Mouse (Mus musculus): ENCODE measurements around the gene Fbxo17.
"Not testable (repeated sequence)": the region's sequence is repeated elsewhere in the genome, so short reads cannot be mapped to it uniquely, and the experiment has no call there.

Fbxo17 gene

DNA sequence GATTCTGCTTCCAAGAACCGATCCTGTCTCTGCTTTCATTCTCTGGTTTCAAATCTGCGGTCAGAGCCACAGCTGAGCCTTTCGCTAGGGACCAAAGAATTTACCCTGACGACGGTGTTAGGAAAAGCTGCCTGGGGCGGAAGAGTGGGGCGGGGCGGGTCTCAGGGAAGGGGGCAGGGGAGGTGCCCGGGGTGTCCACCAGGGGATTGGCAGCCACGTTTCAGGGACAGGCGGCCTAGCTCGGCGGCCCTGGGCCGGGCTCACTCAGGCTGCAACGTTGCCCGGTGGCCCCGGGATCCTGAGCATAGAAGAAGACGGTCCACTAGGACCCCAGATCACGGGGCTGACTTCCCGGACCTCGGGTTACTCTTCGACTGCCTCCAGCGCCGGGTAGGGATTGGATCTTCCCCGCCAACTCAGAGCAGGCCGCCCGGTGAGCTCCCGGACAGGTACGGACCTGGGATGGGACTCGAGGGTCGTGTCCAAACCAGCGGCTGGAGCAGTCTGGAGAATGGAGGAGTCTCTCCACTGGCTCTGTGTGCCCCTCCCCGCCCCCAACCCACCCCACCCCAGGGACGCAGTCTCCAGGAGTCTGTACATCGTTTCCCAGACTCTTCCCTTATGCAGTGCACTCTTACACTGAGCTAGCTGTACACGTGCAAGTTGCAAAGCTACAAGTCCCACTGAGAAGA lies at the start of gene Fbxo17:
TSS of gene Fbxo17 (plus strand) at position 215 of the 692 bp plus-strand sequence.
- no peak for ATAC-seq (ENCODE audit: low TSS enrichment)

GRCm38 (mm10) chr7:28671172-28671571 lies 45.4 kb upstream of the Fbxo17 start:
- no peak for ATAC-seq (ENCODE audit: low TSS enrichment)

DNA sequence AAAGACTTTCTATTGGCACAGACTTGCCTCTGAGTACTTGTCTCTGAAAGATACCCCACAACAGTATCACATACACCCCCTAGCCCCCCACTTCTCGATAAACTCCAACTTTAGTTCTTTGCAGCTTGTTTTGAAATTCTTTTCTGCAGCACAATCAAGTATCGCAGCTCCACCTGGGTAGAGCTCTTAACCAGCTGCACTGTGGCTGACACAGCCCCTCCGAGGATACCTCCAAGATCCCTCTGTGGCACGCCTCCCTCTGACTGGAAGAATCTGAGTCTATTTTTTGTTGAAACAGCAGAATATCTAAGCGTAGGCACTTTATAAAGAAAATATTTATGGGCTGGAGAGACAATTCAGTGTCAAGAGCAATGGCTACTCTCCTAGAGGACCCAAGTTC lies 44.3 kb upstream of the Fbxo17 start:
- no peak for ATAC-seq (ENCODE audit: low TSS enrichment)

DNA sequence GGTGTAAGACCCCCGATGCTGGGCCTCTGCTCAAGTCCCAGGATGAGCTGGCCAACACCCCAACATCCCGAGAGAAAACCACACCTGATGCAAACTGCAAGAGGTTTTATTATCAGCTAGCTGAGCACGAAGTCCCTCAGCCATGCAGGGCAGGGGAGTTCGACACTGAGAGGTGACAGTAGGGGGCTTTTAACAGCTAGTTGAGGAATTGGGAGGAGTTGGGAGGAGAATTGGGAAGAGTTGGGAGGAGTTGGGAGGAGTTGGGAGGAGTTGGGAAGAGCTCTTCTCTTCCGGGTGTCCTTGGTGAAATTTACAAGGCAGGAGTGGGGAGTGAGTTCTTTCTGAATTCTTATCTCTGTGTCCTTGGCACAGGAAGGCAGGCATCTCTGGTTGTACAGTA lies 43.8 kb upstream of the Fbxo17 start:
- not testable (repeated sequence) for ATAC-seq (ENCODE audit: low TSS enrichment)

DNA sequence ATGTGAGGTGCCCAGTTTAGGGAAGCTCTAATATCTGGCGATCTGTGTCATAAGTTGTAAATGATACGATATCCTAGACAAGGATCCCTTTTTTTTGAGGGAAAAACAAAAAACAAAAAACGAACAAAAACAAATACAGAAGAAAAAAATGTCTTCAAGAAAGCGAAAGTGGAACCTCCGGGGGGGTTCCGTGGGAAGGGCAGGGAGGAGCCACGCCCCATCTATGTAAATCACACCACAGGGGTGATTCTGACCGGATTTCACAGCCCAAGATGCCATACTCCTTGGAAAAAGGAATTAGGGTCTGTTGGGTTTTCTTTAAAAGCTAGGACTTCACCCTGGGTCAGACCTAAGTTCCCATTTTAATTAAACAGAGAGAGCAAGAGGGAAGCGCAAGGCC lies 41.6 kb upstream of the Fbxo17 start:
- no peak for ATAC-seq (ENCODE audit: low TSS enrichment)

- ATAC-seq (ENCODE audit: low TSS enrichment) = no peak
These were observed 40.9 kb upstream of the Fbxo17 start for GRCm38 (mm10) chr7:28675746-28676145.

DNA sequence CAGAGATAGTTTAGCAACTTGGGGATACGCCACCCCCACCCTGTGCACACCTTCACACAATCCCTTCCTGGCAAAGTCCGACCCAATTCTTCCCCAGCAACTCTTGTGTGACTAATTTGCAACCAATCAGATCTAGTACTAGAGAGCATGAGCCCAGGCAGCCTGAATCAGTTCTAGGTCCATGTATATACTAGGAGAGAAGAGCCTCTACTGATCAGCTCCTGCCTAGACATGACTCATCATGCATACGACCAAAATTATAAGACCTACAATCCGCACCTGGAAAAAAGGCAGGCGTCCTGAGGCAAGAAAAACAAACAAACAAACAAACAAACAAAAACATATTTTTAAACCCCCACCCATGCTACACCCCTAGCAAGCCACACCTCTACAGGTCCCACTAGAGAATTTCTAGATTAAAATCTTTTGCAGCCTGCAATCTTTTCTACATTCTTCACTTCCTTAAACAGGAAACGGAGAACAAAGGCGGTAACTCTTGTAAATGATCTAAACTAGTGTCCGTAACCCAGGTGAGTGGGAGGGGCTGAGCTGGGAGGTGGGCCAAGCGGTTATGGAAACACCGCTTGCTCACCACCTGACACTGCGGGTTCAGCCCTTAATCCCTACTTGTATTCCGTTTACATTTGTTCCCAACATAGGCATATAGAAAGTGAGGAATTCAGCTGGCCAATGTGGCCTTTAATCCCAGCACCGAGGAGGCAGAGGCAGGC lies 39.6 kb upstream of the Fbxo17 start:
- no peak for ATAC-seq (ENCODE audit: low TSS enrichment)

DNA sequence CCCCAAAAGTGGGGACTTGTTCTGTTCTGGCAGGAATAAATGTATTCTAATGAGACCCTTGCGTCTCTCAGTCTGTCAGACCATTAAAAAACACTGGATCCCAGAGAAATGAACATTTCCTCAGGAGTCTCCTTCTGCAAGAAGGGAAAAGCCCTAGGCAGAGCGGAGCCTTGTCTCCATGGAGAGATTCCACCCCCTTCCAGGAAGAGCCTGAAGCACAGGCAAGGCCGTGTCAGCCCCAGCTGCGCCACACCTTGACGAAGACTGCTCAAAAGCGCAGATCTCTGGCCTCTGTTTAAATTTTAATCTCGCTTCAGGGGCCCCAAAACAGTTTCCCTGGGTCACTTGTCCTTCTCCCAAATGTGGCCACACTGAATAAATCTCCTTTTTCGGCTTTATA lies 39.0 kb upstream of the Fbxo17 start:
- no peak for ATAC-seq (ENCODE audit: low TSS enrichment)

DNA sequence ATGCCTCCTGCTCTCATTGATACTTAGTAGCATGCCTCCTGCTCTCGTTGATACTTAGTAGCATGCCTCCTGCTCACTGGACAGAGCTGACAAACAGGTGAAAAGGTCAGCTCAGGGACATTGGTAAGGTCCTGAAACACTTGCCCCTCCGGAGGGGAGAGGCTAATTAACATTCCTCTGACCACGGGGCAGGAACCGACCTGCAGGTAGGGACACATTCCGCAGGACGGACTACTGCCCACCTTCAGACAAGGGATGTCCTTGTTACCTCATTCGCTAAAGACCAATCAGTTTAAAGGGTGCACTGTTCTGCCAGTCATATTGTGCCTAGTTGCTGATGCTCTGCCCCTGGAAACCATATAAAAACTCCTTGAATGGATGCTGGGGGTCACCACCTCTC lies 25.5 kb upstream of the Fbxo17 start:
- ATAC-seq (ENCODE audit: low TSS enrichment) = no peak

DNA sequence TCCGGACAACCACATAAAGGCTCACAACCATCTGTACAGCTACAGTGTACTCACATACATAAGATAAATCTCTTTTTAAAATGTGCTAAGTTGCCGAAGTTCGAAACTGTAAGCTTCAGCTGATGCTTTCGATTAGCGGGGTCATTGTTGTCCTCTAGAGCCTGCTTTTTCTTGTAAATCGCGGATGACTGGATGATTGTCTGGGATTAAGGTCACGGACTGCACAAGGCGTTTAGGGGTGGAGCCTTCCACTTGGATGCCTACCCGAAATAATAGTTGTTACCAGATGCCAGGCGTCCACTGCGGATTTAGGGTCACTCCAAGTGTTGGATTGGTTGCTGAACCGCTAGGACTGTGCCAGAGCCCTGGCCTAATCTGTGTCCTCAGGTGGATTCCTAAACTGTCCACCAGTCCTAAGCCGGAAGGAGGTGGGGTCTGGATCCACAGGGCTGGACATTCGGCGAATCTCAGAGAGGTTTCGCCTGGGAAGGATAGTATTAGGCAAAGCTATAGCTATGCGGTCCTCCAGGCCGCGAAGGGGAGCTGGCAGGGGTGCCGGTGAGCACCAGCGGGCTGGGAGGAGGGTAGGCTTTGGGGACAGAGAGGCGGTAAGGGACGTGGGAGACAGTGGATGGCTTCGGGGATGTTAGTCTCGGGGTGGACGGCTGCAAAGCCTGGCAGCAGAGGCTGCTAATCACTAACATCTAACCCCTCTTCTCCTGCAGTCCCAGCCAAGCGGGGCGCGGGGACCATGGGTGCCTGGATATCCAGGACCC lies 23.9 kb upstream of the Fbxo17 start, which contains the start of gene Fbxo27:
TSS of gene Fbxo27 (plus strand) at position 305 of the 776 bp plus-strand sequence.
- ATAC-seq (ENCODE audit: low TSS enrichment) = peak; percentile 88

GRCm38 (mm10) chr7:28693321-28693966 lies 23.2 kb upstream of the Fbxo17 start:
- peak; percentile 84 for ATAC-seq (ENCODE audit: low TSS enrichment)

- ATAC-seq (ENCODE audit: low TSS enrichment) = no peak
These were observed 22.2 kb upstream of the Fbxo17 start for GRCm38 (mm10) chr7:28694423-28694822.

DNA sequence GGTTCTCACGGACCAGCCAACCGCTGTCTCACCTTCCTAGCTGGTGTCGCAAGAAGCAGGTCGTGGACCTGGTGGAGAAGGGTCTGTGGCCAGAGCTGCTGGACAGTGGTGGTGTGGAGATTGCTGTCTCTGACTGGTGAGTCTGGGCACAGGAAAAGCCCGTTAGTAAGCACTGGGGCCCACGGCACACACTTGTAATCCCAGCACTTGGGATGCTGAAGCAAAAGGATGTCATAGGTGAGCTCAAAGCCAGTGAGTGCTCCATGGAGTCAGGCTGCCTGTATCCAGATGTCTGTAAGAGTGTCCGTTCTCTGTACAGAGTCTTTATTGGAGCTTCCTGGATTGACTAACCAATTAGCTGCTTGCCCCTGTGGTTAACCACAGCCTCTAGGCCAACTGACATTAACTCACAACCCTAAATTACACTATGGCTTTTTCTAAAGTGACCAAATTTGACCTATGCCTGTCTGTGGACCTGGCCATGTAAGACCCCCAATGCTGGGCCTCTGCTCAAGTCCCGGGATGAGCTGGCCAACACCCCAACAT lies 21.6 kb upstream of the Fbxo17 start:
- ATAC-seq (ENCODE audit: low TSS enrichment) = no peak

GRCm38 (mm10) chr7:28697277-28697676 lies 19.3 kb upstream of the Fbxo17 start:
- ATAC-seq (ENCODE audit: low TSS enrichment) = no peak

DNA sequence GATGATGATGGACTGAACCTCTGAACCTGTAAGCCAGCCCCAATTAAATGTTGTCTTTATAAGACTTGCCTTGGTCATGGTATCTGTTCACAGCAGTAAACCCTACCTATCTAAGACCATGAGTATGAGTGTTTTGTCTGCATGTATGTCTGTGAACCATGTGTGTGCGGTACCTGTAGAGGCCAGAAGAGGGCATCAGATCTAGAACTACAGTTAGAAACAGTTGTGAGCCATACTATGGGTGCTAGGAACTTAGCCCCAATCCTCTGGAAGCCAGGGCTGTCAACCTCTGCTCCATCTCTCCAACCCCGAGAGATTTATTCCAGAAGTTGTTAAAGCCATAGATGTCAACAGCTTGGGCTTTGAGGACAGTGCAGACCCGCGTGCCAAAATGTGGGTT lies 16.3 kb upstream of the Fbxo17 start:
- no peak for ATAC-seq (ENCODE audit: low TSS enrichment)

DNA sequence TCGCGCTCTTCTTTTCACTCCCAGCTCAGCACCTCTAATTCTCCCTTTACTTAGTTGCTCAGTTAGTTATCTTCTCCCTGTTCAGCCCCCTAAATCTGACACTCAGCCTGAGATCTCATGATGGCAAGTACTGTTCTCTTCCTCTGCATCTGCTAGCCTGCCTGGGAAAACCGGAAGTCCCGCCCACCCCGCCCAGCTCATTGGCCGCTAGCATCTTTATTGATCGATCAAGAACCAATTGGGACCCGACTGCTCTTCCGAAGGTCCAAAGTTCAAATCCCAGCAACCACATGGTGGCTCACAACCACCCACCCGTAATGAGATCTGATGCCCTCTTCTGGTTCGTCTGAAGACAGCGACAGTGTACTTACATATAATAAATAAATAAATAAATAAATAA lies 15.3 kb upstream of the Fbxo17 start:
- not testable (repeated sequence) for ATAC-seq (ENCODE audit: low TSS enrichment)

DNA sequence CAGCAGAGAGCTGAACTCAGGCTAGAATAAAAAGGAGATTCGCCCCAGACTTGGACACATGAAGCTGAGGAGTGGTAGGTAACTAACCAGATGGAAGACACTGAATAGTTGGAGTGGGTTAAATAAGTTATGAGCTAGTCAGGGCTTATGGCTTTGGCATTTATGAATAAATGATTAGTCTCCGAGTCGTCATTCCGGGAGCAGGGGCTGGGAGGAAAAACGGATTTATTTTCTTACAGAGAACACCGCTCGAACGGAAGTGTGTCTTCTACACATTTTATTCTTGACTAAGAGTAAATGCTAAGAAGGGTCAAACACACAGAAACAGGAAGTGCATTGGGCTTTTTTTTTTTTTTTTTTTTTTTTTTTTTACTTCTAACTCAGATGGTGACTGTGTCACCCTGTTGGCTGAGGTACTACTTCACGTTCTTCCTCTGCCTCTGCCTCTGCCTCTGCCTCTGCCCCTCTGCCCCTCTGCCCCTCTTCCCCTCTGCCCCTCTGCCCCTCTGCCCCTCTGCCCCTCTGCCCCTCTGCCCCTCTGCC lies 13.9 kb upstream of the Fbxo17 start:
- no peak for ATAC-seq (ENCODE audit: low TSS enrichment)

DNA sequence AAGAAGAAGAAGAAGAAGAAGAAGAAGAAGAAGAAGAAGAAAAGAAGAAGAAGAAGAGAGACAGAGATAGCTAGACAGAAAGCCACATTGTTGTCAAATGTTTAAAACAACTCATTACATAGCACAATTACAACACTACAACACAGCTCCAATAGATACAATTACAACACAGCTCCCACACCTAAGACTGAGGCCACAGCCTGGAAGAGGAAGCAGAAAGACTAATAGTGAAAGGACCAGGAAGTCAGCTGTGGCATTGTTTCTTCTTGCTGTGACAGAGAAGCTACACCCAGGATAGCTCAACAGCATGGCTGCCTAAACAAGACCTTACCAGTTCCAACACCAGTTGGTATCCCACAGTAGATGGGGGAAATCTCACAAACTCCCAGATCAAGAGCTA lies 7.2 kb upstream of the Fbxo17 start:
- no peak for ATAC-seq (ENCODE audit: low TSS enrichment)

DNA sequence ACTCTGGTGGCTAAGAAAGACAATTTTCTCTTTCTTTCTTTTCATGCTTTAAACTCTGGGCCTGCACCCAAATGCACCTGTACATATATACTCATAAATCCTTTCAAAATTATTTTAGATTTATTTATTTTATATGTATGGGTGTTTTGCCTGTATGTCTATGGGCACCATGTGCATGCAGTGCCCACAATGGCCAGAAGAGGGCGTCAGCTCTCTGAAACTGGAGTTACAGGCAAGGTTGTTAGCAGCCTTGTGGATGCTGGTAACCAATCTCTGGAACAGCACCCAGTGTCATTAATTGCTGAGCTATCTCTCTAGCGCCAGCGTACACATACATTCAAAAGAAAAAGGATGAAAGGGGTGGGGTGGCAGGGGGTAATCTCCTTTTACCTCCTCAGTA lies 5.6 kb upstream of the Fbxo17 start:
- ATAC-seq (ENCODE audit: low TSS enrichment) = no peak

DNA sequence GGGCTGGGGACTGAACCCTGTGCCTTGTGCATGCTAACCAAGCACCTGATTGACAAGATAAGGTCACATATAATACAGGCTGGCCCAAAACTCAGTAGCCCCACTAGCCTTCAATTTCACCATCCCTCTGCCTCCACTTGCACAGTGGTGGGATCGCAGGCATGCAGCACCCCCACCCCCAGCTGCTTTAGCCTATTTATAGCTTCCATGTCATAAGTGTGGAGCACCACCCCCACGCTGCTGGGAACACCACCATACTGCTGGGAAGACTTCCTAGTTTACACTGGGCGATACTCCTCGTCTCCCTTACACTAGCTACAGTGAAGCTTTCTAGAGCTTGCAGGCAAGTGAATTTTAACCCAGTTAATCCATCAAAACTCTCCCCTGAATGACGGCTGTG lies 1.9 kb upstream of the Fbxo17 start:
- ATAC-seq (ENCODE audit: low TSS enrichment) = peak; percentile 78; the same call in 1 of the 2 replicates

DNA sequence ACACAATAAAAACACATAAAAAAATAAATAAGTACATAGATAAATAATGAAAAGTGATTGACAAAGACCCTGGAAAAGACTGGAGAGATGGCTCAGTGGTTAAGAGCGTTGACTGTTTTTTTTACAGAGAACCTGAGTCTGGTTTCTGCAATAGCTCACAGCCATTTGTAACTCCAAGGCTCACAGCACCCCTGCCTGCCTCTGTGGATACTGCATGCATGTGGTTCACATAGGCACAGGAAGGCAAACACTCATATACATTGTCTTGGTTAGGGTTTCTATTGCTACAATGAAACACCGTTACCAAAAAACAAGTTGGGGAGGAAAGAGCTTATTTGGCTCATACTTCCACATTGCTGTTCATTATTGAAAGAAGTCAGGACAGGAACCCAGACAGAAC lies 1.0 kb upstream of the Fbxo17 start:
- ATAC-seq (ENCODE audit: low TSS enrichment) = no peak

GRCm38 (mm10) chr7:28717726-28718125 lies 1.1 kb downstream of the Fbxo17 start:
- ATAC-seq (ENCODE audit: low TSS enrichment) = no peak

Data from frontal cortex, adult (tissue).